Mouse (Mus musculus) central nervous system, embryonic 14 days (tissue): ENCODE results near the gene Ttc1. TPM values are rescaled to one million over a fixed set of nuclear protein-coding genes. Genes with fewer than 3 reads are reported as not detected.

Source experiments
- polyA plus RNA-seq: library from polyadenylated mRNA; depleted of rRNA; stranded (reverse); fragments of >200 nt; gene quantifications from 2 replicates; pipeline ENCODE4 v1.2.3, GENCODE M21; 2012; rRNA removed

Gene Ttc1
- polyA plus RNA-seq: 47.2 and 50.3 TPM in 2 replicates

GRCm38 (mm10) chr11:43747233-43748226 is at the start of gene Ttc1:
Ttc1 (minus strand) TSS chr11:43748008.

GRCm38 (mm10) chr11:43681472-43682414 is 66.1 kb downstream of the Ttc1 start, which contains the start of gene Pwwp2a:
Pwwp2a (plus strand) TSS chr11:43681998.

Other genes starting within 250 kb of the Ttc1 start
- gene Ccnjl, start 219.2 kb downstream of the Ttc1 start, polyA plus RNA-seq: 6.8 and 8.3 TPM in 2 replicates
- 0.95 and 1.3 TPM in 2 replicates for gene 4933415A04Rik, start 161.0 kb downstream of the Ttc1 start, polyA plus RNA-seq
- not detected in 2 replicates for gene Fabp6, start 146.5 kb downstream of the Ttc1 start, polyA plus RNA-seq
- 48.2 and 48.7 TPM in 2 replicates for gene Pwwp2a, start 66.0 kb downstream of the Ttc1 start, polyA plus RNA-seq
- gene Adra1b, start 153.2 kb upstream of the Ttc1 start, polyA plus RNA-seq: 4.7 and 5.6 TPM in 2 replicates